Mouse (Mus musculus) midbrain, postnatal 0 days (tissue): ENCODE measurements around the gene Rnf111. TPM values are rescaled to one million over a fixed set of nuclear protein-coding genes. Genes with fewer than 3 reads are reported as not detected.
A peak's percentile ranks its signal among the peaks of the same experiment; 100 is the strongest.

Experiments
- ATAC-seq: fragments of 200-750 bp; cut with Nextera tagmentation; 2 replicates; pipeline ENCODE4 v1.8.0; 2017; ENCODE audit warnings: moderate number of reproducible peaks, mild to moderate bottlenecking, moderate TSS enrichment, moderate library complexity; ENCODE audit not compliant: low FRiP score
- DNase-seq: peaks from one replicate; pipeline ENCODE4 v3.0.0-alpha.2; 2015; ENCODE audit warnings: low spot score
- H3K27ac ChIP-seq: fragments of 300-500 bp; sonication (generic); 2 replicates; pipeline ENCODE4 v1.5.1; 2014; ENCODE audit warnings: low read depth, mild to moderate bottlenecking, low read length, mixed read lengths
- H3K27me3 ChIP-seq: fragments of 300-500 bp; sonication (generic); 2 replicates; pipeline ENCODE4 v1.6.1; 2014; ENCODE audit warnings: low read length, control low read depth, mixed read lengths; ENCODE audit not compliant: insufficient read depth
- H3K36me3 ChIP-seq: fragments of 300-500 bp; sonication (generic); 2 replicates; pipeline ENCODE4 v1.6.1; 2014; ENCODE audit warnings: low read length, control low read depth, mixed read lengths; ENCODE audit not compliant: insufficient read depth
- H3K4me1 ChIP-seq: fragments of 300-500 bp; sonication (generic); 2 replicates; pipeline ENCODE4 v1.6.1; 2014; ENCODE audit warnings: mild to moderate bottlenecking, control low read depth, antibody characterized with exemption, low read length, mixed read lengths; ENCODE audit not compliant: insufficient read depth
- H3K4me2 ChIP-seq: fragments of 300-500 bp; sonication (generic); 2 replicates; pipeline ENCODE4 v1.6.1; 2014; ENCODE audit warnings: low read depth, mild to moderate bottlenecking, low read length, mixed read lengths; ENCODE audit not compliant: poor library complexity, severe bottlenecking
- H3K4me3 ChIP-seq: fragments of 300-500 bp; sonication (generic); 2 replicates; pipeline ENCODE4 v1.5.1; 2014; ENCODE audit warnings: low read depth, mild to moderate bottlenecking, low read length, moderate library complexity
- H3K9ac ChIP-seq: fragments of 300-500 bp; sonication (generic); replicated peaks from 2 replicates; pipeline ENCODE4 v1.6.1; 2014; ENCODE audit warnings: mild to moderate bottlenecking, low read length, moderate library complexity, mixed read lengths; ENCODE audit not compliant: poor library complexity, severe bottlenecking
- H3K9me3 ChIP-seq: fragments of 300-500 bp; sonication (generic); 2 replicates; pipeline ENCODE4 v1.6.1; 2016; ENCODE audit warnings: low read length, control low read depth
- CTCF ChIP-seq: IDR thresholded peaks from 2 replicates; pipeline ENCODE4 v1.5.1; 2016; ENCODE audit warnings: antibody characterized with exemption, mild to moderate bottlenecking
- WGBS: fragments of 180-500 bp; shearing (Covaris S2); extraction: QIAGEN DNeasy Blood & Tissue Kit; methylation state at CpG from one replicate; pipeline ENCODE4 v1.1.7; 2014; 5-methylcytosine and 5-hydroxymethylcytosine counted together
- polyA plus RNA-seq: library from polyadenylated mRNA; unstranded; fragments of >200 nt; fragmentation: Nextera tagmentation; extraction: Ambion mirVana; gene quantifications from 2 replicates; pipeline ENCODE4 v1.2.1, GENCODE M21; 2015
- total RNA-seq: library from RNA; depleted of rRNA; stranded (reverse); fragments of >200 nt; gene quantifications from 2 replicates; pipeline ENCODE4 v1.2.3, GENCODE M21; 2014

The Rnf111 gene
- total and polyA plus RNA-seq, 2 experiments from 2014 or later = 17.1 to 39.6 TPM

DNA sequence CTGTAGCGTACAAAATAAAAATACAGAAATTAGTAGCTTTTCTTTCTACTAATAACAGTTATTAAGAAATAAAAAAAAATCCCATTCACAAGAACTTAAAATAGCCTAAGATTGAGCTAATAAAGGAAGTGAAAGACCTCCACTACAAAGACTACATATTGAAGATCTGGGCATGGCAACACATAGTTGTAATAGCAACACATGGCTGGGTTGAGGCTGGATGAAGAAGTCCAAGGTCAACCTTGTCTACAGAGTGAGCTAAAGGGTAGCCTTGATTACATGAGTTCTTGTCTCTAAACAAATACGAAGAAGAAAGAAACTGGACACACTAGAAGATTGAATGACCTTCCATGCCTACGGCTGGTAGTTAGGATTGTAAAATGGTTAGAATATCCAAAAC, 20.3 kb upstream of the Rnf111 start:
- H3K9ac ChIP-seq = no peak overlapping the region
- 95% methylated on average over 3 of the region's 3 CpGs for WGBS
- H3K4me3 ChIP-seq = no peak overlapping the region
- no peaks in the 10 kb centered on the region for H3K27me3 ChIP-seq
- ATAC-seq (no peak), DNase-seq (no peak)
- H3K27ac ChIP-seq = no peak overlapping the region
- no peaks in the 10 kb centered on the region for H3K9me3 ChIP-seq
- no peak for TF ChIP-seq CTCF
- H3K4me2 ChIP-seq = no peak overlapping the region
- no peaks in the 10 kb centered on the region for H3K36me3 ChIP-seq
- no peaks in the 10 kb centered on the region for H3K4me1 ChIP-seq

DNA sequence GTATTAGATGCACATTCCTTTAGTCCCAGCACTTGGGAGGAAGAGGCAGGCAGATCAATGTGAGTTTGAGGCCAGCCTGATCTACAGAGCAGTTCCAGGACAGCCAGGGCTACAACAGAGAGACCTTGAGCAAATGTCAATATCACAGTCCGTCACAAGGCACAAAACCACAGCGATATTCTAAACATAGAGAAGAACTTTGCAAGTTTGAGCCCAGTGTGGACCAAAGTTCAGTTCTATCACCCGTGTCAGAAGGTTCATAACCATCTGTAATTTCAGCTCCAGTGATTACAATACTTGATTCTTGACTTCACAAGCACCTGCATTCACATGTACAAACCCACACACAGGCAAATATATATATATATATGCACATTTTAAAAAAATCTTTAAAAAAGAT, 17.1 kb upstream of the Rnf111 start:
- H3K27ac ChIP-seq = no peak overlapping the region
- DNase-seq (no peak), ATAC-seq (no peak)
- H3K4me1 ChIP-seq = no peaks in the 10 kb centered on the region
- TF ChIP-seq CTCF = no peak
- no peak overlapping the region for H3K4me3 ChIP-seq
- no peaks in the 10 kb centered on the region for H3K36me3 ChIP-seq
- H3K4me2 ChIP-seq = no peak overlapping the region
- H3K27me3 ChIP-seq = no peaks in the 10 kb centered on the region
- 88% methylated on average over 3 of the region's 3 CpGs for WGBS
- no peaks in the 10 kb centered on the region for H3K9me3 ChIP-seq
- no peak overlapping the region for H3K9ac ChIP-seq

- Histone ChIP-seq H3K27me3 (no peaks in the 10 kb centered on the region), H3K9me3 (no peaks in the 10 kb centered on the region), H3K36me3 (no peaks in the 10 kb centered on the region), H3K27ac (no peak overlapping the region), H3K4me1 (no peaks in the 10 kb centered on the region), H3K9ac (no peak overlapping the region), H3K4me3 (no peak overlapping the region), H3K4me2 (no peak overlapping the region)
- TF ChIP-seq CTCF = no peak
- no peak for DNase-seq
- no peak for ATAC-seq
- WGBS = 85% methylated on average over 7 of the region's 7 CpGs
These were observed 8.2 kb upstream of the Rnf111 start for GRCm38 (mm10) chr9:70511681-70512080.

DNA sequence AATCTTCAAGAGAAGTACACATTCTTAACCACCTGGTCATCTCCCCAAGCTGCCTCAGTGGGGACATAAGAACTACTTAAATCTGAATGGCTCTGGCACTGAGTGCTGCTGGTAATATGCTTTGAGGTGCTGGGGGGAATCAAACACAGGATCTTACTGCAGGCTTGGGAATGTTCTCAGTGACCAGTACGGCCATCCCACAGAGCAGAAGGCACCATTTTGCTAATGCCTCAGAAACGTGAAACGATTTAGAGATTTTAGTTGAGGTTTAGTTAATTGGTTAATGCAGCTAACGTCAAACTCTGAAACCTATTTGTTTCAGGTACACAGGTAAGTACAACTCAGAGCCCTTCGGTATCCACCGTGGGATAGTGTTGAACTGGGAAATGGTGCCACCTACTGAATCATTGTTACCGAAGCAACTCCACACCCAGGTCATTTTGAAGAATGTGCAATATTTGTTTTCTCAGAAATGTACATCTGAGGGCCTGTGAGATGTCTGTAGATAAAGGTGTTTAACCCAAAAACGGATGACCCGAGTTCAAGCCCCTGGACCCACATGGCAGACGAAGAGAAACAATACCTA, 7.6 kb upstream of the Rnf111 start:
- Histone ChIP-seq H3K9ac (no peak overlapping the region), H3K9me3 (no peaks in the 10 kb centered on the region), H3K4me1 (no peaks in the 10 kb centered on the region), H3K27ac (no peak overlapping the region), H3K27me3 (no peaks in the 10 kb centered on the region), H3K36me3 (no peaks in the 10 kb centered on the region), H3K4me3 (no peak overlapping the region), H3K4me2 (no peak overlapping the region)
- ATAC-seq (no peak), DNase-seq (no peak)
- 67% methylated on average over 10 of the region's 10 CpGs for WGBS
- TF ChIP-seq CTCF = peak; percentile 43

DNA sequence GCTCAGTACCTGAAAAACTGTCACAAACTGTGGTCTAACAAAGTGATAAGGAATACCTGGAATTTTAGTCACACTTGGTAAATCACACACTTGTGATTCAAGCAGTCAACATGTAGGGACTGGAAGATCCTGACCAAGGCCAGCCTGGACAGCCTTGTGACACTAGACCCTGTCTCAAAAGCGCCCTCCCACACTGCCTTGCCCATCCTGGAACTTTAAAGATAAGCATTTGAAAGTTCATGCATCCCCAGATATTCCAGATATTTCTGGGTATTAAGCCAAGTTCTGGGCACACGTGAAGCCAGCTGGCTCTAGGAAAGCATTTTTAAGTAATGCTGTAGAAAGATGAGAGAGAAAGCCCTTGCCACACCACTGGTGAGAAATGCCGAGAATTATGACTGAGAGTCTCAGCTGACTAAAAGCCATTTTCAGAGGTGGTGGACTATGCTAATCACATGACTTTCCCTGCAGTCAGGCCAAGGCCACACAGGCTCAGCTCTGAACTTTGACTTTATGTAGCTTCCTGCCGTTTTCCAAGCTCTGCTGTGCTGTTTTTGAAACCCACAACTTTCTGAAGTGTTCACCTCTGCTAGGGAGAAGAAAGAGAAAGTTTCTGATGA, 6.5 kb upstream of the Rnf111 start:
- Histone ChIP-seq H3K9me3 (no peaks in the 10 kb centered on the region), H3K27ac (no peak overlapping the region), H3K27me3 (no peaks in the 10 kb centered on the region), H3K4me2 (no peak overlapping the region), H3K9ac (no peak overlapping the region), H3K4me3 (no peak overlapping the region), H3K4me1 (no peaks in the 10 kb centered on the region), H3K36me3 (no peaks in the 10 kb centered on the region)
- ATAC-seq (no peak), DNase-seq (no peak)
- TF ChIP-seq CTCF = no peak
- WGBS = 70% methylated on average over 4 of the region's 4 CpGs

- Histone ChIP-seq H3K27me3 (no peaks in the 10 kb centered on the region), H3K4me2 (no peak overlapping the region), H3K9ac (no peak overlapping the region), H3K27ac (no peak overlapping the region), H3K4me3 (no peak overlapping the region), H3K4me1 (peaks cover 4% of the 10 kb centered on the region; the same call in 1 of the 2 replicates), H3K36me3 (no peaks in the 10 kb centered on the region), H3K9me3 (no peaks in the 10 kb centered on the region)
- no peak for TF ChIP-seq CTCF
- WGBS = 82% methylated on average over 8 of the region's 8 CpGs
- no peak for ATAC-seq
- DNase-seq = no peak
These were observed 3.3 kb upstream of the Rnf111 start for GRCm38 (mm10) chr9:70506787-70507186.
